In genomic region chr2:129065437-129066282, GRCm38 (mm10) we compare ENCODE assay signal across 8 mouse cellular contexts. TPM values are rescaled to one million over a fixed set of nuclear protein-coding genes. Genes with fewer than 3 reads are reported as not detected.
DNase-seq lines count a peak whose midpoint lies in the region; ATAC-seq lines count a peak whose summit lies in the region.

Ttl (plus strand) TSS chr2:129065942.

- intact Hi-C loops in gastrocnemius, postnatal 14 days (cut with DNase I; ENCODE audit: low total_unique reads) = no loop called here
- intact Hi-C loops in left cerebral cortex, postnatal 14 days (cut with DNase I) = no loop called here

- ATAC-seq in megakaryocyte progenitor cell, adult 5-6 weeks (replicated peaks; ENCODE audit: poor library complexity) = peak; percentile 87

- DNase-seq in adrenal gland, adult 8-10 months = peak; percentile 55
- peak; percentile 83 for DNase-seq in embryo, embryonic 10.5 days (ENCODE audit: low spot score)
- peak; percentile 77 for DNase-seq in gastrocnemius, postnatal 14 days
- peak; percentile 87 for DNase-seq in induced T-regulatory cell, adult 2 months (ENCODE audit: low read depth)
- DNase-seq in left cerebral cortex, postnatal 14 days (ENCODE audit: low spot score in 2 of 2) = peak in 1 of 2 experiments; percentile 73
- peak; percentile 79 to 82 for DNase-seq in right cerebral cortex, postnatal 10 days (ENCODE audit: low spot score in 2 of 2)
- DNase-seq in urinary bladder, postnatal 14 days (ENCODE audit: low spot score) = peak; percentile 76

RNA-seq across cellular contexts. Expression of gene Ttl, which starts in this region (rescaled TPM):
- total RNA-seq in adrenal gland, adult 8-10 months (2022) = 10 to 100 TPM; 10.6 to 14.2 (median 12.1) TPM
- 1 to 10 TPM; 5.6 to 7.3 TPM for total RNA-seq in gastrocnemius, postnatal 14 days (2021)
- 10 to 100 TPM; 75.3 to 83.5 TPM for total RNA-seq in left cerebral cortex, postnatal 14 days (2021)
- 2.5 and 2.7 TPM in 2 replicates for total RNA-seq in megakaryocyte progenitor cell, adult 5-6 weeks (2015)
- 3.0 and 4.9 TPM in 2 replicates for total RNA-seq in megakaryocyte progenitor cell, adult 5-6 weeks (2017)

Comparison
In these comparisons a context has a peak if more than half of its experiments do, and no peak if none do; other contexts are left out.
1. RNA of gene Ttl (total RNA-seq): 75.3 to 83.5 TPM in left cerebral cortex, postnatal 14 days; 10.6 to 14.2 TPM in adrenal gland, adult 8-10 months, 5.6 to 7.3 TPM in gastrocnemius, postnatal 14 days and 2.5 to 4.9 TPM in megakaryocyte progenitor cell, adult 5-6 weeks; every median in the first group is over 4 times any median in the second.